Mouse (Mus musculus): ENCODE data around the gene Dtymk. TPM values are rescaled to one million over a fixed set of nuclear protein-coding genes. Genes with fewer than 3 reads are reported as not detected.

Dtymk gene
- polyA plus RNA-seq, 1 experiment: 255 TPM

- Histone ChIP-seq H3K27me3 (ENCODE audit: control insufficient read depth, insufficient read depth, insufficient read length) (no peaks in the 10 kb centered on the region), H3K79me2 (ENCODE audit: control insufficient read depth, insufficient read depth) (peaks cover 97% of the 10 kb centered on the region), H3ac (ENCODE audit: control insufficient read depth, insufficient read length, low read depth) (no peak overlapping the region), H3K4me3 (ENCODE audit: insufficient read depth, poor library complexity, severe bottlenecking) (no peak overlapping the region), H3K79me3 (ENCODE audit: low read depth) (peaks cover 62% of the 10 kb centered on the region), H3K36me3 (ENCODE audit: control insufficient read depth, insufficient read depth) (no peaks in the 10 kb centered on the region)
- no peak for TF ChIP-seq CEBPB (IDR thresholded peaks at IDR 0.05; ENCODE audit: low read depth)
- TF ChIP-seq MYOG (IDR thresholded peaks at IDR 0.05; ENCODE audit: control insufficient read depth, extremely low read depth, insufficient read length): no peak
- TF ChIP-seq MYOD1 (IDR thresholded peaks at IDR 0.05; ENCODE audit: control insufficient read depth, insufficient read length, low read depth): no peak
- TF ChIP-seq CTCF (IDR thresholded peaks at IDR 0.05; ENCODE audit: control insufficient read depth, insufficient read depth, insufficient read length): no peak
- TF ChIP-seq USF1 (IDR thresholded peaks at IDR 0.05; ENCODE audit: low read depth): no peak
Measured at GRCm38 (mm10) chr1:93756154-93756553, 45.6 kb downstream of the Dtymk start.

GRCm38 (mm10) chr1:93755618-93756017, 46.1 kb downstream of the Dtymk start:
- H3K79me3 ChIP-seq (ENCODE audit: low read depth): peaks cover 62% of the 10 kb centered on the region
- peaks cover 97% of the 10 kb centered on the region for H3K79me2 ChIP-seq (ENCODE audit: control insufficient read depth, insufficient read depth)

GRCm38 (mm10) chr1:93755291-93755610, 46.5 kb downstream of the Dtymk start:
- Histone ChIP-seq H3K79me2 (ENCODE audit: control insufficient read depth, insufficient read depth) (peaks cover 97% of the 10 kb centered on the region), H3ac (ENCODE audit: control insufficient read depth, insufficient read length, low read depth) (peak overlapping the region; percentile 76), H3K36me3 (ENCODE audit: control insufficient read depth, insufficient read depth) (peaks cover 2% of the 10 kb centered on the region), H3K27me3 (ENCODE audit: control insufficient read depth, insufficient read depth, insufficient read length) (no peaks in the 10 kb centered on the region), H3K79me3 (ENCODE audit: low read depth) (peaks cover 59% of the 10 kb centered on the region), H3K4me3 (ENCODE audit: insufficient read depth, poor library complexity, severe bottlenecking) (peak overlapping the region; percentile 83)
- no peak for TF ChIP-seq CTCF (IDR thresholded peaks at IDR 0.05; ENCODE audit: control insufficient read depth, insufficient read depth, insufficient read length)
- TF ChIP-seq MAX (IDR thresholded peaks at IDR 0.05): no peak
- no peak for TF ChIP-seq MYOG (IDR thresholded peaks at IDR 0.05; ENCODE audit: control insufficient read depth, extremely low read depth, insufficient read length)
- TF ChIP-seq CEBPB (IDR thresholded peaks at IDR 0.05; ENCODE audit: low read depth): no peak
- TF ChIP-seq FOSL1 (IDR thresholded peaks at IDR 0.05; ENCODE audit: insufficient read depth, low read length, poor library complexity, severe bottlenecking): no peak
- no peak for TF ChIP-seq MYOD1 (IDR thresholded peaks at IDR 0.05; ENCODE audit: control insufficient read depth, insufficient read length, low read depth)
- no peak for TF ChIP-seq USF1 (IDR thresholded peaks at IDR 0.05; ENCODE audit: low read depth)

More at GRCm38 (mm10) chr1:93755618-93756017, 46.1 kb downstream of the Dtymk start:
- no peak for TF ChIP-seq USF1 (IDR thresholded peaks at IDR 0.05; ENCODE audit: low read depth)
- Histone ChIP-seq H3ac (ENCODE audit: control insufficient read depth, insufficient read length, low read depth) (no peak overlapping the region), H3K27me3 (ENCODE audit: control insufficient read depth, insufficient read depth, insufficient read length) (no peaks in the 10 kb centered on the region), H3K36me3 (ENCODE audit: control insufficient read depth, insufficient read depth) (no peaks in the 10 kb centered on the region), H3K4me3 (ENCODE audit: insufficient read depth, poor library complexity, severe bottlenecking) (peak overlapping the region; percentile 83)

GRCm38 (mm10) chr1:93754573-93755290, 47.0 kb downstream of the Dtymk start, which contains the start of gene Thap4:
Gene Thap4, minus strand, starts transcription at chr1:93754864.
- H3K4me3 ChIP-seq (ENCODE audit: insufficient read depth, poor library complexity, severe bottlenecking): peak within 1 kb of the TSS; percentile 83
- H3K36me3 ChIP-seq (ENCODE audit: control insufficient read depth, insufficient read depth): peaks cover 5% of the 10 kb centered on the region
- H3K79me2 ChIP-seq (ENCODE audit: control insufficient read depth, insufficient read depth): peaks cover 93% of the 10 kb centered on the region
- no peaks in the 10 kb centered on the region for H3K27me3 ChIP-seq (ENCODE audit: control insufficient read depth, insufficient read depth, insufficient read length)
- peak within 1 kb of the TSS; percentile 76 for H3ac ChIP-seq (ENCODE audit: control insufficient read depth, insufficient read length, low read depth)
- peaks cover 57% of the 10 kb centered on the region for H3K79me3 ChIP-seq (ENCODE audit: low read depth)
- TF ChIP-seq MAX (IDR thresholded peaks at IDR 0.05) (peak; percentile 74), USF1 (IDR thresholded peaks at IDR 0.05; ENCODE audit: low read depth) (no peak)

DNA sequence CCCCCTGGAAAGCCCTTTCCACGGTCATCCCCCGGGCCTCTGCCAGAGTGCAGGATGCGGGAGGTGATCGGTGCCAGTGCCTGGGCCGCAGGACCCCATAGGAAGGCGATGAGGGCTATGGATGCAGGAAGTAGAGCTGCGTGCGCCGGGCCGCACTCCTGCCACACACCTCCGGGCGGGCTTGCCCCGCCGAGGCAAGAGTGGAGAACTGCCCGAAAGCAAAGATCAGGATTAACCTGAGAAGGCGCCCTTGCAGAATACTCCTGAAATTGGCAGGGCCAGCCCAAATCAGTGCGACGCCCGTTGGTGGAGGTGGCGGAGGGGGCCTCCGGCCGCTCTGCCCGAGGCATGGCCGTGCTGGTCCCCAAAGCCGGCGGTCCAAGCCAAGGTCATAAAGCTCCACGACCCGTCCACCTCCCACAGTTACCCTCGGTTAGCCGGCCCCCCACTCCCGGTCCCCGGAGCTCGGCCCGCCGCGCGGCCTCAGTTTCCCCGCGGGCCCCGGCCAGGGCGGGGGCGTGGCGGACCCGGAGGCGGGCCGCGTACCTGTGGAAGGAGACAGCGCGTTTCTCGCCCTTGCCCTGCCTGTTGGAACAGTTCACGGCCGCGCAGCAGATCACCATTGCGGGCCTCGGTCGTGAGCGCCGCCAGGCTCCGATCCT, 47.7 kb downstream of the Dtymk start:
- H3K79me2 ChIP-seq (ENCODE audit: control insufficient read depth, insufficient read depth): peaks cover 92% of the 10 kb centered on the region
- peak overlapping the region; percentile 83 for H3K4me3 ChIP-seq (ENCODE audit: insufficient read depth, poor library complexity, severe bottlenecking)
- H3K79me3 ChIP-seq (ENCODE audit: low read depth): peaks cover 55% of the 10 kb centered on the region
- H3K36me3 ChIP-seq (ENCODE audit: control insufficient read depth, insufficient read depth): peaks cover 12% of the 10 kb centered on the region
- no peak for TF ChIP-seq FOSL1 (IDR thresholded peaks at IDR 0.05; ENCODE audit: insufficient read depth, low read length, poor library complexity, severe bottlenecking)
- TF ChIP-seq USF1 (IDR thresholded peaks at IDR 0.05; ENCODE audit: low read depth): no peak
- TF ChIP-seq MYOG (IDR thresholded peaks at IDR 0.05; ENCODE audit: control insufficient read depth, extremely low read depth, insufficient read length): no peak
- TF ChIP-seq CEBPB (IDR thresholded peaks at IDR 0.05; ENCODE audit: low read depth): no peak
- no peak for TF ChIP-seq CTCF (IDR thresholded peaks at IDR 0.05; ENCODE audit: control insufficient read depth, insufficient read depth, insufficient read length)
- TF ChIP-seq MYOD1 (IDR thresholded peaks at IDR 0.05; ENCODE audit: control insufficient read depth, insufficient read length, low read depth): no peak
- no peak for TF ChIP-seq MAX (IDR thresholded peaks at IDR 0.05)
- H3ac ChIP-seq (ENCODE audit: control insufficient read depth, insufficient read length, low read depth): peak overlapping the region; percentile 76
- no peaks in the 10 kb centered on the region for H3K27me3 ChIP-seq (ENCODE audit: control insufficient read depth, insufficient read depth, insufficient read length)

DNA sequence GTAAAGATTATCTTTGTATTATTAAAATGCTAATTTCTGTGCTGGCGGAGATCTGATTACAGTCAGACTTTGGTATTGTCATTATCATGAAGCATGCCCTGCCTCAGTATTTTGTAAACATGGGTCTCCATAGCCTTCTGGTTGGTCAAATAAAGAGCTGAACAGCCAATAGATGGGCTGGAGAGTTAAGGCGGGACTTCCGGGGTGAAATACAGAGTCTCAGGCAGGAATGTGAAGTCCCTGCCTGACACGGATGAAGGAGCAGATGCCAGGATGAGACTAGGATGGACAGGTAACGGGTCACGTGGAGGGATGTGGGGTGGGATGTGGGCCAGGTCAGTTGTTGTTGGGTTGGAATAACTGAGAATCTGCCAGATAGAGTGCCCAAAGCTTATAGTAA, 50.4 kb downstream of the Dtymk start, which contains the start of gene Atg4b:
TSS of gene Atg4b (plus strand) at position 211 of the 400 bp plus-strand sequence.
- peaks cover 34% of the 10 kb centered on the region for H3K79me3 ChIP-seq (ENCODE audit: low read depth)
- TF ChIP-seq MYOG (IDR thresholded peaks at IDR 0.05; ENCODE audit: control insufficient read depth, extremely low read depth, insufficient read length) (no peak), MYOD1 (IDR thresholded peaks at IDR 0.05; ENCODE audit: control insufficient read depth, insufficient read length, low read depth) (no peak), CTCF (IDR thresholded peaks at IDR 0.05; ENCODE audit: control insufficient read depth, insufficient read depth, insufficient read length) (no peak), CEBPB (IDR thresholded peaks at IDR 0.05; ENCODE audit: low read depth) (no peak), MAX (IDR thresholded peaks at IDR 0.05) (no peak)
- H3K79me2 ChIP-seq (ENCODE audit: control insufficient read depth, insufficient read depth): peaks cover 90% of the 10 kb centered on the region
- H3K36me3 ChIP-seq (ENCODE audit: control insufficient read depth, insufficient read depth): peaks cover 25% of the 10 kb centered on the region
- H3K4me3 ChIP-seq (ENCODE audit: insufficient read depth, poor library complexity, severe bottlenecking): no peak within 1 kb of the TSS
- no peak within 1 kb of the TSS for H3ac ChIP-seq (ENCODE audit: control insufficient read depth, insufficient read length, low read depth)
- no peaks in the 10 kb centered on the region for H3K27me3 ChIP-seq (ENCODE audit: control insufficient read depth, insufficient read depth, insufficient read length)
